Mouse (Mus musculus): ENCODE measurements at regions not wholly inside any gene's neighbourhood (a gene's known extent, or its start where the extent isn't known, plus 50 kb on each side); places are given as distances from the start of the nearest gene placed in this dataset.

DNA sequence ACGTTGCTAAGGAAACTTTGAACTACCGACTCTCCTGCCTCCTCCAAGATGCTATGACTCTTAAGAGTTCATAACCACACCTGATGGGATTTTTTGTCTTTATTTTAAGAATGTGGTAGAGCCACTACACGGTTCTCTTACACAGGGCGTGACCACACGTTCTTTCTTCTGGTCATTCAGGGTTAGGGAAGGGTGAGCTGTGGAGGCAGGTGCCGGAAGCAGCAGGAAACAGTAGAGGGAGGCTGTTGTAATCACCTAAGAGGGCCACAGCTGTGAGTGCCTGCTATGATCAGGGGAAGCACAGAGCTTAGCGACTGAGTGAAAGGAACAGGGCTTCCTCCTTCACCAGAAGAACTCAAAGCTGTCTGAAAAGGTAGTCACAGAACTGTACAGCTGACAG is 50.6 kb upstream of the Larp1 start:
- no peak for DNase-seq (ENCODE audit: extremely low spot score, low read depth, low spot score)

DNA sequence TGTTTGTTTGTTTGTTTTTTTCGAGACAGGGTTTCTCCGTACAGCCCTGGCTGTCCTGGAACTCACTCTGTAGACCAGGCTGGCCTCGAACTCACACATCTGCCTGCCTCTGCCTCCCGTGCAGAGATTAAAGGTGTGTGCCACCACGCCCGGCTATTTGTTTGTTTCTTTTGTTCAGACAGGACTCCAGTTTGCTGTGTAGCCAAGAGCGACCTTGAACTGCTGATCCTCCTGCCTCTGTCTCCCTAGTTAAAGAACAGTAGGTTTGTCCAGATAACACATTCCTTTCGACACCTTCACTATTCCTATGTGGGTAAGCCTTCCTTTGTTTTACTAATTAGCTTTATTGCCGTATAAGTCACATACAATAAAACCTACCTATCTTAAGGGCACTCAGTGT is 52.0 kb upstream of the Larp1 start:
- no peak for DNase-seq (ENCODE audit: extremely low spot score, low read depth, low spot score)

DNA sequence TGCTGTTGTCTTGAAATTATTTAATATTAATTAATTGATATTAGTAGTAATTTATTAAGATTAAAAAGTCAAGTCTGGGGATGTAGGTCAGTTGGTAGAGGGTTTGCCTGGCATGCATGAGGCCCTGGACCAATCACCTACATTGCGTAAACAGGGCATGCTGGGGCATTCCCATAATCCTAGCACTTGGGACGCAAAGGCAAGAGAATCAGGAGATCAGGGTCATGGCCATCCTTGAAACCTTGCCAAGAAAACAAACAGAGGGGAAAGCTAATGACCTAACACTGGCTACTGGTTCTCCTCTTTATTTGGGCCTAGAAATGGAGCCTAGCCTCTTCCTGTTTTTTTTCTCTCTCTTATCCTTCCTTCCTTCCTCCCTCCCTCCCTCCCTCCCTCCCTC is 52.8 kb upstream of the Larp1 start:
- DNase-seq (ENCODE audit: extremely low spot score, low read depth, low spot score) = no peak

DNA sequence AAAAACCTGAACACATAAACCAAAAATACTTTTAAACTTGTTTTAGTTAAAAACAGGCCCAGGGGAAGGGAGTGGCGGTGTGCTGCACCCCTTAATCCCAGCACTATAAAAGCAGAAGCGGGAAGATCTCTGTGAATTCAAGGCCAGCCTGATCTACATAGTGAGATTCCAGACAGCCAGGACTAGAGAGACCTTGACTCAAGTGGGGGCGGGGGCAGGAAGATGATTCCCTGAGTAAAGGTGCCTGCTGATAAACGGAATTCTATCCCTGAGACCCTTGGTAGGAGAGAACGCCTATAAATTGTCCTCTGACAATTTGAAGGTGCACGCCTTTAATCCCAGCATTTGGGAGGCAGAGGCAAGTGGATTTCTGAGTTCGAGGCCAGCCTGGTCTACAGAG is 53.4 kb upstream of the Larp1 start:
- DNase-seq (ENCODE audit: extremely low spot score, low read depth, low spot score) = no peak

DNA sequence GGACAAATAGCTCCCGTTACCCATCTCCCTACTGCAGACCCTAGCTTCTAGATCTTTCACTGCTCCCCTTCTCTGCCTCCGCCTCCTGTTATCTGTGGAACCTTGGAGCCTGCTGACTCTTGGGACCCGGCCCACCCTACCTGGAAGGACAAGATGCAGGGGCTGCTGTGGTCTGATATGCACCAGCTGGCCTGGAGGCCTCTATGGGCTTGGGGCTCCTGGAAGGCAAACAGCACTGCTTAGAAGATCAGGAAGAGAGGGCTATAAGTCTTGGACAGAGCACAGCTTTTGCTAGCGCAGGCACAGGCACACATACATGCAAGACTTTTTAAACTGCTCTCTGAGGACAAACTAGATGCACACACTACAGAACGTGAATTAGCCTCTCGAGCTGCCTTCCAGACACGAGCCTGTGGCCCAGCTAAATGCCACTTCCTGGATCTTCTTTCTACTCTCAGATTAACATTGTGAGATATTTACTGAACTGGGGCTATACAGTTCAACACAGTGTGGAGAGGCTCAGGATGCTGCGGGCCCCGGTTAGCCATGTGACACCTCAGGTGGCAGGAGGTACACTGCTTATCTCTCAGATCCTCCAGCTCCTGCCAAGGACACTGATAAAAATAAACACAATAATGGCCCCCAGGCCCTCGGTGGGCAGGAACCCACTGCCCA is 54.2 kb upstream of the Larp1 start:
- DNase-seq (ENCODE audit: extremely low spot score, low read depth, low spot score) = no peak

DNA sequence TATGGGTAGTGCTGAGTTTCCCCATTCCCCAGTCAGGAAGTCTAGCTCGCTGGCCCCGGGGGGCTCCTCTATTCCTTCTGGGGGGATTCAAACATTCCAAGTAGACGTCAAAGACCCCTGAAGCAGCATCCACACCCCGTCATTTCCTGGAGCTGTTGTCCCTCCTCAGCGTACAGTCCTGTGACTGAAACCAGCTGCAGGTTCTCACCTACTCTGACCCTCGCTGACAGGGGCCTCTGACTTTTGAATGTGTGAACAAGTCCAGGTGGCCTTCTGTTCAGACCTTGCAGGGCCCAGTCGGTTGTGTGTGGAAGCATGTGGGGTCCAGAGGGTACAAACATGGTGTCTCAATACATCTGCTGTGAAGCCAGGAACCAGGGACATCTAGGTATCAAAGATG is 55.2 kb upstream of the Larp1 start:
- DNase-seq (ENCODE audit: extremely low spot score, low read depth, low spot score) = no peak

DNA sequence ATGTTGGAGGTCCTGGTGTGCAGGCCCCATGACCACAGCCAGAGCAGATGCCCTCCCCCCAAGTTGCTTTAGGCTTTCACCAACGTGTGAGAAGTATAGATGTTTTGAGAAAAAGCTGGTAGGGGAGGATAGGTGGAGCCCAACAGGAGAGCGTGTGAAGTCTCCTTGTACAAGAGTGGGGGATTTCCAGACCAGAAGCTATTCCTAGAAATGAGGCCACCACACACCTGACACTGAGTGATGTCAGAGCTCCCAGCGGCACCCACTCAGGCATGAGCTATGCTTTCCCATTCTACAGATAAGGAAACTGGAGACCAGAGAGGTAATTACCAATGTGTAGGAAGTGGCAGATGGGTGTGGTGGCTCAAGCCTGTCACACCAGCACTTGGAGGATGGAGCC is 56.2 kb upstream of the Larp1 start:
- DNase-seq (ENCODE audit: extremely low spot score, low read depth, low spot score) = no peak

DNA sequence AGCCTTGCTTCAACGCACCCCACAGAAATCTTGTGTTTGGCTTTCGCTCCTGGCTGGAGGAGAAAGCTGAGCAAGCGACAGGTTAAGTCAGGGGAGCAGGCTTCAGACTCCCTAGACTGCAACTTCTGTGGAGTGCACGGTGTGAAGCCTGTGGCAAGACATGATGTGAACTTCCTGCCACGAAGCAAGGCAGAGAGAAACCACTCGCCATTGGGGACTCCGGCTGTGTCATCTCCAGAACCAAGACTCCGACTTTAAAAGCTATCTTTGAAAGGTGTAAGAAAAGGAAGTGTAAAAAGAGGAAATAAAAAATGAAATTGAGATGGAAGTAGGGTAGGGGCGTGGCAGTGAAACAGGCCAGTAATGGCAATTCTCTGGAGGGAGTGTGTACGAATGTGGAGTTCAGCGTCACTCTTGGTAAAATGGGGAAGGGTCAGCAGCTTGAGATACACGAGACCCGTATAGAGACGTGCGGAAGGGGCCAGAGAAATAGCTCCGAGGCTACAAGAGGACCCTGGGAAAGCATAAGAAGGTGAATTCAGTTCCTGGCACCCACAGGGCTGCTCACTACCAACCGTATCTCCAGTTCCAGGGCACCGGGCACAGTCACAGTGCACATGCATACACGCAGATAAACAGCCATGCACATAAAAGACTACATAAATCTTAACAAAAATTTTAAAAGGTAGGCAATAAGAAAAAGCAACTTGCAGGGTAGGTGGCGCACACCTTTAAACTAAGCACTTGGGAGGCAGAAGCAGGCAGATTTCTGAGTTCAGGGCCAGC is 57.1 kb upstream of the Larp1 start:
- DNase-seq (ENCODE audit: extremely low spot score, low read depth, low spot score) = no peak

DNA sequence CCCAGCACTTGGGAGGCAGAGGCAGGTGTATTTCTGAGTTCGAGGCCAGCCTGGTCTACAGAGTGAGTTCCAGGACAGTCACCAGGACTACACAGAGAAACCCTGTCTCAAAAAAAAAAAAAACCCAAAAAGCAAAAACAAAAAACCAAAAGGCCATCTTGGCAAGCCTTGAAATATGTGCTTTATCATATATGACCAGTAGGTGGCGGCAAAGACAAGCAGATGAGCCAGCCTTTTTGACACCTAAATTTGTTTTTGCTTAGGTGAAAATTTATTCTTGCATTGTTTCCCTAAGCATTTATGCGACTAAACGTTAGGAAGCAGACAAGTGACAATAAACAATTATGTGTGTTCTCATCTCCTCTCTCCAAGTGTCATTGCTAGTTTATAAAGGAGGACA is 57.9 kb upstream of the Larp1 start:
- peak; percentile 64 for DNase-seq (ENCODE audit: extremely low spot score, low read depth, low spot score)

DNA sequence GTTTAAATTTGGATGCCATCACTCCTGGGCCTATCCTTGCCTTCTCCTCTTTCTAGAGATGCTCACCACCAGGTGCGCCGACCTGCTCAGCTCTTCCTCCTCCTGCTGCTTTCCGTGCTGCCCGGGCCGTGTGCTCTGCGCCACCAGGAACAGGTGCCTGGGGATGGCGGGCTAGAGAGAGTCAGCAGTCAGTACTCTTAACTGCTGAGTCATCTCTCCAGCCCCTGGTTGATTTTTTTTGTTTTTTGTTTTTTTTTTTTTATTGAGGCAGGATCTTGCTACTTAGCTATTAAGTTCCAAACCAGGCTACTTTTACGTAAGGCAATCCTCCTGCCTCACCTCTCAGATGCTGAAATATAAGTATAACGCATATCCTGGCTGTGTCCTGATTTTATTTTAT is 59.8 kb upstream of the Larp1 start:
- DNase-seq (ENCODE audit: extremely low spot score, low read depth, low spot score) = no peak

DNA sequence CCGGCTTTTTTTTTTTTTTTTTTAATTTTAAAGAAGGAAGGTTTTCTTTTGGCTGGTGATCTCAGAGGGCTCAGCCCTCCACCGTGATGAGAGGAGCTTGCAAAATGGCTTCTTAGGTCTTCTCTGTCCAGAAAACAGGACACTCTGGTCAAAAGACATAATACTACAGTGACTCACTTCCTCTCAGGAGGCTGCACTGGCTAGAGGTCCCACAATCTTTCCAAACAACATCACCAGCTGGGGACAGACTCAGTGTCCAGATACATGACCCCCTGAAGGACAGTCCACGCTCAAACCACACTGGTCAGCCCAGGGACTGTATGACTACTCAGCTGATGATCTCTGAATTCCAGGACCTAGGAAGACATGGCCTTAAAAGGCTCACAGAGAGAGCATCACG is 61.5 kb upstream of the Larp1 start:
- DNase-seq (ENCODE audit: extremely low spot score, low read depth, low spot score) = no peak

DNA sequence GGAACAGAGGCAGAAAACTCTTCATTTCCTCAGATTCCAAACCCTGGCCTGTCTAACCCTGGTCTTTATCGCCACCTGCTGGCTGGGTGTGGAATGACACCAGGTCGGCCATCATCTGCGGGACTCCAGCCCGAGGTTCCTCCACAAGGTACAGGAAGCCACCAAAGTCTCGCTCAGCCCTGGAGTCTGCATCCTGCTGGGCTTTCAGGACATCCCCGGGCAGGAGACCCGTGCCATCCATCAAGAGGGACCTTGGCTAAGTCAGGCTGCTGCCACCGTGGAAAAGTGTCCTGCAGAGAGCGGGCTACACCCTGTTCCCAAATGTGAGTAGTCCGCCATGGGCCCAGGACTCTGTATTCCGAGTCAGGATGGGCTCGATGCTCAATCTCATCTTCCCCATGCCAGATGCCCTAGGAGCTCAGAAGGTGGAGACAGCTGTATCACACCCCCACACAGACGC is 74.4 kb upstream of the Larp1 start:
- peak; percentile 62 for DNase-seq (ENCODE audit: extremely low spot score, low read depth, low spot score)

DNA sequence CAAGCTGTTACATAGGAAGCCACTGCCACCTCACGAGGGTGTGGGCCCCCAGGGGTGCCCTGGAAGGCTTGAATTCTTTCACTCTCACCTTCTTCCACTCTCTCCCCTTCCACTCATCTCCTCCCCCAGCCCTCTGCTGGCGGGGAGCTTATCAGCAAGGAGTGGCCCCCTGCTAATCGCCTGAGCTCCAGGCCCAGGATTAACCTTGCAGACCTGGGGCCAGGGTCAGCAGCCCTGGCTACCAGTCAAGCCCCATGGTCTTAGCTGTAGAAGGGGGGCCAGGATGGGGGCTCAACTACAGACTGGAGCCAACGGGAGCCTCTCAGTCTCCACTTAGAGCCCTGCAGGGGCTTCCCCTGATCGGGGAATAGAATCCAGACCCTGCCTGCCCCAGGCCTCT is 75.8 kb upstream of the Larp1 start:
- DNase-seq (ENCODE audit: extremely low spot score, low read depth, low spot score) = no peak

DNA sequence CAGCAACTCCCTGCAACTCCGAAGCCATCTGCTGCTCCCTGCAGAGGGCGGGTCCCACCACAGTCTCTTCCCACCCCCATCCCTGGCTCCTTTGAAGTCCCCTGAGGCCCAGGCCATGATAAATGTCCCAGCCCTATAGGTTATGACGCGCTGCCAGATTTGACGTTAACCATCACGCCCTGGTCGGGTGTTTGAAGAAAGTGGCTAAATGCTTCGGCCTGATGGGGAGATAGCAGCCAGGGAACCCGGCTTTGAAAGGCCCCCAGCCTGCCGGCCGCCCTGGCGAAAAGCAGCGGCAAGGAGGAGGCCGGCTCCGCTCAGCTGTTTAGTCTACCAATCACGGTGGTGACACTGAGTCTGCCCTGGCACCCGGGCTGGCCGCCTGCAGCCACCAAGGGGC is 79.4 kb upstream of the Larp1 start:
- no peak for DNase-seq (ENCODE audit: extremely low spot score, low read depth, low spot score)

DNA sequence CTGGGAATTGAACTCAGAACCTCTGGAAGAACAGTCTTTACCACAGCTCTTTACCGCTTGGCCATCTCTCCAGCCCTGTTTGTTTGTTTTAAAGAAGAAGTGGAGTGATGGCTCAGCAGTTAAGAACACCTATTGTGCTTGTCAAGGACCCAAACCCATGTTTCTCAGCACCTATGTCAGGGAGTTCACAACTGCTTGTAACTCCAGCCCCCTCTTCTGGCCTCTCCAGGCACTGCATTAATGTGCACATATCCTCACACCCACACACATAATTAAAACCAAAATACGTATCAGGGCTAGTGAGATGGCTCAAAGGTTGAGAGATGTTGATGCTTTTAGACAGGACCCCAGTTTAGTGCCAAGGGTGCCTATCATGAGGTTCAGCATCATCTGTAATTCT is 87.6 kb upstream of the Hand1 start:
- DNase-seq (ENCODE audit: extremely low spot score, low read depth, low spot score) = no peak

DNA sequence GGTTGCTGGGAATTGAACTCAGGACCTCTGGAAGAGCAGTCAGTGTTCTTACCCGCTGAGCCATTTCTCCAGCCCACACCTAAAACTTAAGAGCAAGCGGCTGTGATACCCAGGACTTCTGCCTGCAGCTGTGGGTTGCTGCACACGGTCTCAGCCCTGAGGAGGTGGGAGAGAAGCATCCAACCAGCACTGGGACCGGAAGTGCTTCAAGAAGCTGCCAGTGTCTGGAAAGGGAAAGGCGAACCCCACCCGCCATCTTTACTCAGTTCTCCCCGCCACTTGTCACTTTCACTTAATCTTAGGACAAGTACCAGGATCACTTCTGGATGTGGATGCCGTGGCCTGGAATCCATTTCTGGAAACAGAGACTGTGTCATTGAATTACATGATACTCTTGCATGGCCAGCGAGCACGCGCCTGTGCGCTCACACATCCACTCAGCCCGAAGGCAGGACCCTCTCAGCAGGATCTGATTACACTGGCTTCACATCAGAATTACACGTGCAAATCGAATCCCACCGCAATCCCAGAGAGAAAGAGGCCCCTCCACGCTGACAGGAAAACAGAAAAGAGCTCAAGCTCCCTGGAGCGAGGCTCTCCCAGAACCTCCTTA is 85.9 kb upstream of the Hand1 start:
- DNase-seq (ENCODE audit: extremely low spot score, low read depth, low spot score) = no peak

DNA sequence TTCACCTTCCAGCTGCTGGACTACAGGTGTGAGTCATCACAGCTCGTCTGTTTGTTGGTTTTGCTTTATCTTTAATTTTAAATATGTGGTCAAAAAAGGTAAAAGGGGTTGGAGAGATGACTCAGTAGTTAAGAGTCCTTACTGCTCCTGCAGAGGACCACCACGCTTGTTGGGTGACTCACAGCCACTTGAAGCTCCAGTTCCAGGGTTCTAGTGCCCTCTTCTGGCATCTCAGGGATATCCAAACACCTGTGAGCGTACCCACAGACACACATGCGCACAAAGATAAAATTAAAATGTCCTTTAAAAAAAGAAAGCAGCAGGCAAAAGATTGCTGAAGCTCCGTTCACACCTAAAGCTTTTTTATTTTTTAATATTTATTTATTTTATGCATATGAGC is 85.4 kb upstream of the Hand1 start:
- DNase-seq (ENCODE audit: extremely low spot score, low read depth, low spot score) = no peak

DNA sequence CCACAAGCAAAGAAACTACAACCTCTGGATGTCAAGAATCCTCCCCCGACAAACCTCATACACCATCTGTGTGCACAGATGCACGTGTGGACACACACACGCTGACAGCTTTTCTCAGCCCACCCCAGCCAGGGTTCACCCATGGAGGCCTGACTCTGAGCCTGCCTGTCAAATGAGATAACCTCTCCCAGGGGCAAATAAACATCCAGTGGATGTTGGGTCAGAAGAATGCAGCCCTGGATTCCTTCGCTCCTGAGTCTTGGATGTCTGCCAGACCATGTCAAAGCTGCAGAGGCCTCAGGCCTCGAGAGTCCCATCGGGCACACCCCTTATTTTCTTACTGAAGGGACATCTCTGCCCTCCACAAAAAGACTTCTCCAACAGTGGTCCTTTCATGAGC is 83.4 kb upstream of the Hand1 start:
- no peak for DNase-seq (ENCODE audit: extremely low spot score, low read depth, low spot score)

DNA sequence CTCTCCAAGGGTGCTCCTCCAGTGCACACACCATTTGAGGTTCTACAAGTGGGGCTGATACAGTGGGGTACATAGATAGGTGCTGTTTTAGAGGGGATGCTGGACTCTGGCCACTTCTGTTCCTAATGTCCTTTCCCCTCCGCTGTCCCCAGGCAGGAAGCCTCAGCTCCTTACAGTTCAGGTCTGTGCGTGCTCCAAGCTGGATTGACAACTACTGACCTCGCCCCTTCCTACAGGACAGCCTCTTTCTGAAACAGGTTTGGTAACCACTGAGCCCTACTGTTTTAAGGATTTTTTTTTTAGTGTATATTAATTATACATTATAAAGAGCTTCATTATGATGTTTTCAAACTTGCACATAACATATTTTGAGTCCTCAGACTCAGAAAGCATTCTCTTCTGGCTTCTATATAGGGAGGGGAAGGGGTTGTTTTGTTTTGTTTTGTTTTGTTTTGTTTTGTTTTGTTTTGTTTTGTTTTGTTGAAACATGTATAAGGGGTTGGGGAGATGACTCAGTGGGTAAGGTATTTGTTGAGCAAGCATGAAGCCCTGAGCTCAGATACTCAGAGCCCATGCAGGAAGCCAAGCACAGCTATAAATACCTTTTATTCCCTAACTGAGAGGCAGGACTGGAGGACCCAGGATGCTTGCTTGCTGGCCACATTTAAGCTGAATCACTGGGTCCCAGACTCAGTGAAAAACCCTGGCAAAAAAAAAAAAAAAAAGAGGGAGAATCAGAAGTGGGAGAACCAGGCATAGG is 81.4 kb upstream of the Hand1 start:
- DNase-seq (ENCODE audit: extremely low spot score, low read depth, low spot score) = no peak

DNA sequence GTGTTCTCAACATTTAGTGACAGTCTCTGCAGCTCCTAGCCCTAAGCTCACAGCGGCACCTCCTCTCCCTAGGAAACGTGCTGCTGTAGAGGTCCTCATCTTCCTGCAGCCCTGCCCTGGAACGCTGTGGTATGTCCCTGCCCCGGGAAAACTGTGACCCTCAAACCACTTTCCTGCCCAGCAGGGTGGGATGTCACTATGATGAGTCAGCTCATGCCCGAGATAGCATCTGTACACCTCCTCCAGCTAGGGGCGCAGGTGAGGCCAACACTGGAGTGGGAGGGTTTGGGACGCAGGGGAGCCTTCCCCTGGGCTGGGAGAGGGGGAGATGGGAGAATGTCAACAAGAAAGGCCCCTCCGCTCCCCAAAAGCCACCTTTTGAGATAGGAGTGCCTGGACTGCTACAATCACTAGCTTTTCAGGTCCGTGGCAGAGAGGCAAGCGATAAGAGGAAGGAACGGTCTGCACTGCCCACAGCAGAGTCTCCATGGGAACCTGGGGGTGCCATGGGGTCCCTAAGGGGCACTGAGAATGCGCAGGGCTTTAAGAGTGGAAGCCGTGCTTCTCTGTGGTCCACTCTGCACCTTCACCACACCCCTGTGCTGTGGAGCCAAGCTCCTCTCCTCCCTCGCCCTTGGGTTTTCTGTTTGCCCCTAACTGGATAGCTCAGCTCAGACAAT is 80.5 kb upstream of the Hand1 start:
- no peak for DNase-seq (ENCODE audit: extremely low spot score, low read depth, low spot score)

DNA sequence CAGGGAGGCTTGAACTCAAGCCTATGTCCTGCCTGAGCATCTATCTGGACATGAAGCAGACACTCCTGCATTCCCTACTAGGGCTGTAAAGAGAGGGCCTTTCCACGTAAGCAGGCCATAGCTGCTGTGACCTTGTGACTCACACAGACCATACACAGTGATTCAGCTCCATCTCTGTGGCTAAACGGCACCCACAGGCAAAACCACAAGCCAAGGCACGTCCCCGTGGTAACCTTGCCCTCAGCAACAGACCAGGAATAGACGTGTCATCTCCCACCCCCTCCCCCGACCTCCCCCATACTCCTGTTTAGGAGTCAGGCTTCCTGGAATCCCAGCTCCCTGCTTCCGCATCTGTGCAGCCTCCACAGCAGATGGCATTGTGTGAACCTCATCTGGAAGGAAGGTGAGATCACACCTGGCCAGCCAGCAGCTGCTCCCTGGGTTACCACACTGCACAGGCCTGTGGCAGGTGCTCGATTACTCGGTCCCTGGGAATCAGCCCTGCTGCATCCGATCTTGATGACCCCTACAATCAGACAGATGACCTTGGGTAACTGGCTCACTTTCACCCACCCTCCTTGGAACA is 79.2 kb upstream of the Hand1 start:
- no peak for DNase-seq (ENCODE audit: extremely low spot score, low read depth, low spot score)
